Mouse (Mus musculus) small intestine, adult 2 months (tissue): ENCODE measurements around the gene Mcrs1.

Experiments
- CTCF ChIP-seq: fragments of 200-500 bp; IDR thresholded peaks from 2 replicates; pipeline ENCODE4 v1.5.1; 2012; ENCODE audit warnings: low read depth, mild to moderate bottlenecking, control low read depth, inconsistent platforms, low read length, moderate library complexity, mixed read lengths; ENCODE audit not compliant: insufficient replicate concordance, insufficient read length; ENCODE audit errors: extremely low read depth
- POLR2A ChIP-seq: fragments of 200-500 bp; IDR thresholded peaks from 2 replicates; pipeline ENCODE4 v1.6.1; 2012; ENCODE audit warnings: low read depth, mild to moderate bottlenecking, control low read depth, inconsistent platforms, low read length, moderate library complexity

DNA sequence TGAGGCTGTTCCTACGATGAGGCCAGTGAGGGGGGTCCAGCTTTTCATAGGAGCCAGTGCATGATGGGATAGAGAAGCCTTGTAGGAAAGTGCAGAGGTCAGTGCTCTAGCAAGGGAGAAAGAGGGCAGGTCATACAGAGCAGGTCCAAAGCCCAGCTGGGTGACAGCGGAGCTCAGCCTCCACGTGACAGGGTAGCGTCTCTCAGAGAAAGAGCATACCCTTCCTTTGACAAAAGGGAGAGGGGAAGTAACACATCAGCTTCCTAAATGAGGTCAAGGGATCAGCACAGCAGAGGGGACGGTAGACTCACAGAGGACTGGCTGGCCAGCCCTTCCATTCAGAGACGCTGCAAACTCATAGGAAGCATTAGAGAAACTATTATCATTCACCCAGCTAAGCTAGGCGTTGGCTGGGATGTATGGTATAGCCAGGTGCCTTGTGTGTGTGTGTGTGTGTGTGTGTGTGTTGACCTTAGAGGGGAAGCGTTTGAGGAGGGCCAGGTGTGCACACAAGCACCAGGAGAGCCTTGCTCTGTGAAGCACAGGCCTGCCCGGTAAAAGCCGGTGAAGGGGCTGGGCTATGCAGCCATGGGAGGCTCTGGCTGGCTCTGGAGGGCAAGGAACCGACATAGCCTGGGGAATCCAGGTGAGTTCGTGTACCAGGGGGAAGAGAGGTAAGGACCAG, 17.3 kb downstream of the Mcrs1 start:
- no peak for TF ChIP-seq POLR2A
- TF ChIP-seq CTCF: no peak
